Comparison of ENCODE assay signal across 23 mouse cellular contexts in genomic region chr17:7189425-7189824, GRCm38 (mm10). TPM values are rescaled to one million over a fixed set of nuclear protein-coding genes. Genes with fewer than 3 reads are reported as not detected.
DNase-seq lines count a peak whose midpoint lies in the region; ATAC-seq and TF ChIP-seq lines count a peak whose summit lies in the region.
"Had no signal": no experiment of that assay in that cellular context is flagged by ENCODE, and none has a peak within 500 bp of the region (broad histone marks: within the 10 kb centered on the region; RNA-seq: fewer than 3 reads in every experiment).

No protein-coding gene starts in this region.

- H3K9ac ChIP-seq in heart, embryonic 12.5 days = no peak overlapping the region
- no peak overlapping the region for H3K9ac ChIP-seq in forebrain, embryonic 11.5 days (ENCODE audit: low read length)
- H3K9ac ChIP-seq: embryonic facial prominence, embryonic 13.5 days; forebrain, embryonic 13.5 days; hindbrain, embryonic 12.5 days; hindbrain, embryonic 15.5 days had no signal

- no peak for DNase-seq in heart, embryonic 10.5 days (ENCODE audit: low spot score)
- DNase-seq in R1 (ENCODE audit: low read depth, low spot score) = peak; percentile 67
- no peak for DNase-seq in Muller cell, postnatal 12 days (ENCODE audit: inconsistent ontology term)
- no peak for DNase-seq in forebrain, embryonic 11.5 days (ENCODE audit: low spot score)
- DNase-seq: adrenal gland, adult 8-10 months; adrenal gland, postnatal 25 days; cerebellum, postnatal 10 days; embryo, embryonic 11 days; gastrocnemius, postnatal 25 days; heart, adult 18-20 months had no signal

- WGBS in heart, embryonic 12.5 days = 84% methylated on average over 3 of the region's 3 CpGs
- WGBS in heart, embryonic 10.5 days = 84% methylated on average over 3 of the region's 3 CpGs
- whole genome bisulfite sequencing in forebrain, embryonic 11.5 days = 88% methylated on average over 3 of the region's 3 CpGs

- no peak overlapping the region for H3K27ac ChIP-seq in heart, embryonic 12.5 days (ENCODE audit: poor library complexity, severe bottlenecking)
- H3K27ac ChIP-seq in heart, embryonic 10.5 days = no peak overlapping the region
- no peak overlapping the region for H3K27ac ChIP-seq in forebrain, embryonic 11.5 days (ENCODE audit: low read depth, low read length)
- H3K27ac ChIP-seq: embryonic facial prominence, embryonic 10.5 days; embryonic facial prominence, embryonic 13.5 days; forebrain, embryonic 13.5 days; hindbrain, embryonic 12.5 days; hindbrain, embryonic 15.5 days had no signal

- no peak overlapping the region for H3K4me3 ChIP-seq in heart, embryonic 12.5 days
- no peak overlapping the region for H3K4me3 ChIP-seq in heart, embryonic 10.5 days
- peak overlapping the region; percentile 21; the same call in 1 of the 2 replicates for H3K4me3 ChIP-seq in E14TG2a.4 (replicated peaks; ENCODE audit: low read length)
- H3K4me3 ChIP-seq in forebrain, embryonic 11.5 days (ENCODE audit: low read depth, low read length) = no peak overlapping the region
- H3K4me3 ChIP-seq: embryonic facial prominence, embryonic 10.5 days; embryonic facial prominence, embryonic 13.5 days; erythroblast, embryonic 14.5 days; forebrain, embryonic 13.5 days; hindbrain, embryonic 12.5 days; hindbrain, embryonic 15.5 days had no signal

- no peak for TF ChIP-seq CTCF in E14TG2a.4 (conservative IDR thresholded peaks at IDR 0.05; ENCODE audit: low read length)

- H3K4me2 ChIP-seq in heart, embryonic 12.5 days = no peak overlapping the region
- no peak overlapping the region for H3K4me2 ChIP-seq in forebrain, embryonic 11.5 days (ENCODE audit: low read depth, low read length, severe bottlenecking)
- H3K4me2 ChIP-seq: embryonic facial prominence, embryonic 13.5 days; forebrain, embryonic 13.5 days; hindbrain, embryonic 12.5 days; hindbrain, embryonic 15.5 days had no signal

- peak; percentile 18; the same call in 1 of the 2 replicates for ATAC-seq in heart, embryonic 12.5 days (ENCODE audit: insufficient number of reproducible peaks, low FRiP score)
- no peak for ATAC-seq in forebrain, embryonic 11.5 days (replicated peaks; ENCODE audit: low FRiP score)
- ATAC-seq: activated CD4-positive, CD25-positive, alpha-beta regulatory T cell, adult 4 months; CD4-positive, CD25-positive, alpha-beta regulatory T cell, adult 4 months; forebrain, embryonic 13.5 days; forebrain, embryonic 16.5 days; intestine, postnatal 0 days; Patski had no signal

- H3K9me3 ChIP-seq in heart, embryonic 12.5 days (replicated peaks) = no peaks in the 10 kb centered on the region
- no peaks in the 10 kb centered on the region for H3K9me3 ChIP-seq in heart, embryonic 10.5 days
- no peaks in the 10 kb centered on the region for H3K9me3 ChIP-seq in E14TG2a.4 (ENCODE audit: low read length)
- H3K9me3 ChIP-seq in forebrain, embryonic 11.5 days (ENCODE audit: control insufficient read depth, low read length) = no peaks in the 10 kb centered on the region
- H3K9me3 ChIP-seq: embryonic facial prominence, embryonic 10.5 days; embryonic facial prominence, embryonic 13.5 days; forebrain, embryonic 13.5 days; hindbrain, embryonic 12.5 days; hindbrain, embryonic 15.5 days had no signal

- H3K4me1 ChIP-seq in heart, embryonic 12.5 days (replicated peaks) = peaks cover 21% of the 10 kb centered on the region
- H3K4me1 ChIP-seq in heart, embryonic 10.5 days = peaks cover 24% of the 10 kb centered on the region
- peaks cover 46% of the 10 kb centered on the region for H3K4me1 ChIP-seq in E14TG2a.4 (replicated peaks; ENCODE audit: low read depth, low read length)
- no peaks in the 10 kb centered on the region for H3K4me1 ChIP-seq in forebrain, embryonic 11.5 days (replicated peaks; ENCODE audit: control insufficient read depth, insufficient read depth, low read length)

- H3K27me3 ChIP-seq in heart, embryonic 12.5 days (replicated peaks) = no peaks in the 10 kb centered on the region
- no peaks in the 10 kb centered on the region for H3K27me3 ChIP-seq in heart, embryonic 10.5 days (ENCODE audit: insufficient read depth, poor library complexity, severe bottlenecking)
- H3K27me3 ChIP-seq in E14TG2a.4 (ENCODE audit: insufficient read depth, low read length) = no peaks in the 10 kb centered on the region
- no peaks in the 10 kb centered on the region for H3K27me3 ChIP-seq in forebrain, embryonic 11.5 days (ENCODE audit: control insufficient read depth, insufficient read depth, low read length)
- H3K27me3 ChIP-seq: embryonic facial prominence, embryonic 13.5 days; forebrain, embryonic 13.5 days; hindbrain, embryonic 12.5 days; hindbrain, embryonic 15.5 days; Patski had no signal

- H3K36me3 ChIP-seq in heart, embryonic 12.5 days = peaks cover 25% of the 10 kb centered on the region
- H3K36me3 ChIP-seq in heart, embryonic 10.5 days = peaks cover 29% of the 10 kb centered on the region
- H3K36me3 ChIP-seq in E14TG2a.4 (ENCODE audit: insufficient read depth, low read length) = peaks cover 24% of the 10 kb centered on the region
- no peaks in the 10 kb centered on the region for H3K36me3 ChIP-seq in forebrain, embryonic 11.5 days (ENCODE audit: control insufficient read depth, insufficient read depth, low read length)
- H3K36me3 ChIP-seq: embryonic facial prominence, embryonic 13.5 days; hindbrain, embryonic 15.5 days had no signal

RNA-seq across cellular contexts. Expression of gene Rps6ka2, which starts 19.5 kb away (rescaled TPM):
- 62.5 and 68.8 TPM in 2 replicates for polyA plus RNA-seq in heart, embryonic 12.5 days (2016; fragmentation: Nextera tagmentation; extraction: Ambion mirVana)
- polyA plus RNA-seq in heart, embryonic 10.5 days (2016; fragmentation: Nextera tagmentation; extraction: Ambion mirVana) = 50.1 and 70.3 TPM in 2 replicates
- polyA plus RNA-seq in forebrain, embryonic 11.5 days (2014; fragmentation: Nextera tagmentation; extraction: Ambion mirVana) = 25.5 and 27.0 TPM in 2 replicates
